Mouse (Mus musculus) hindbrain, embryonic 13.5 days (tissue): Measurements from ENCODE around the gene Ywhag. TPM values are rescaled to one million over a fixed set of nuclear protein-coding genes. Genes with fewer than 3 reads are reported as not detected.
A peak's percentile ranks its signal among the peaks of the same experiment; 100 is the strongest.

Experiments
- ATAC-seq: fragments of 200-750 bp; cut with Nextera tagmentation; 2 replicates; pipeline ENCODE4 v1.8.0; 2017; ENCODE audit warnings: moderate TSS enrichment; ENCODE audit not compliant: low FRiP score
- H3K27ac ChIP-seq: fragments of 300-500 bp; sonication (generic); 2 replicates; pipeline ENCODE4 v1.5.1; 2015; ENCODE audit warnings: inconsistent platforms, mild to moderate bottlenecking, moderate library complexity
- H3K27me3 ChIP-seq: fragments of 300-500 bp; sonication (generic); 2 replicates; pipeline ENCODE4 v1.6.1; 2015; ENCODE audit warnings: mild to moderate bottlenecking, inconsistent platforms
- H3K36me3 ChIP-seq: fragments of 300-500 bp; sonication (generic); 2 replicates; pipeline ENCODE4 v1.6.1; 2015; ENCODE audit warnings: mild to moderate bottlenecking, inconsistent platforms
- H3K4me1 ChIP-seq: fragments of 300-500 bp; sonication (generic); replicated peaks from 2 replicates; pipeline ENCODE4 v1.6.1; 2015; ENCODE audit warnings: inconsistent platforms
- H3K4me2 ChIP-seq: fragments of 300-500 bp; sonication (generic); 2 replicates; pipeline ENCODE4 v1.6.1; 2015; ENCODE audit warnings: inconsistent platforms, mild to moderate bottlenecking, moderate library complexity
- H3K4me3 ChIP-seq: fragments of 300-500 bp; sonication (generic); 2 replicates; pipeline ENCODE4 v1.5.1; 2015; ENCODE audit warnings: mild to moderate bottlenecking, inconsistent platforms
- H3K9ac ChIP-seq: fragments of 300-500 bp; sonication (generic); 2 replicates; pipeline ENCODE4 v1.6.1; 2015; ENCODE audit warnings: mild to moderate bottlenecking, inconsistent platforms
- H3K9me3 ChIP-seq: fragments of 300-500 bp; sonication (generic); 2 replicates; pipeline ENCODE4 v1.6.1; 2016; ENCODE audit warnings: inconsistent platforms
- WGBS: fragments of 180-500 bp; shearing (Covaris S2); methylation state at CpG from one replicate; pipeline ENCODE4 v1.1.7; 2015; 5-methylcytosine and 5-hydroxymethylcytosine counted together
- polyA plus RNA-seq: library from polyadenylated mRNA; unstranded; fragments of >200 nt; fragmentation: Nextera tagmentation; extraction: Ambion mirVana; gene quantifications from 2 replicates; pipeline ENCODE4 v1.2.1, GENCODE M21; 2015

Ywhag gene
- 646 and 674 TPM in 2 replicates for polyA plus RNA-seq

GRCm38 (mm10) chr5:135934481-135935175 is at the start of gene Ywhag:
TSS of gene Ywhag (minus strand) at chr5:135934616.
- Histone ChIP-seq H3K4me3 (peak within 1 kb of the TSS; percentile 94), H3K36me3 (peaks cover 22% of the 10 kb centered on the region), H3K9me3 (no peaks in the 10 kb centered on the region), H3K4me2 (peak within 1 kb of the TSS; percentile 57), H3K9ac (peak within 1 kb of the TSS; percentile 95), H3K27me3 (no peaks in the 10 kb centered on the region), H3K27ac (peak within 1 kb of the TSS; percentile 98), H3K4me1 (peaks cover 39% of the 10 kb centered on the region)
- peak; percentile 94 for ATAC-seq
- under 1% methylated on average over 39 of the region's 48 CpGs for WGBS

- Histone ChIP-seq H3K4me2 (no peak overlapping the region), H3K4me1 (no peaks in the 10 kb centered on the region), H3K27me3 (no peaks in the 10 kb centered on the region), H3K9ac (no peak overlapping the region), H3K4me3 (no peak overlapping the region), H3K9me3 (no peaks in the 10 kb centered on the region), H3K36me3 (no peaks in the 10 kb centered on the region), H3K27ac (no peak overlapping the region)
- 41% methylated on average over 6 of the region's 6 CpGs for WGBS
- ATAC-seq: no peak
Observed at GRCm38 (mm10) chr5:135982398-135982797, 48.0 kb upstream of the Ywhag start.

GRCm38 (mm10) chr5:135979904-135980303 is 45.5 kb upstream of the Ywhag start, which contains the start of gene Zp3:
TSS of gene Zp3 (plus strand) at chr5:135980099.
- H3K4me2 ChIP-seq: no peak within 1 kb of the TSS
- H3K4me1 ChIP-seq: no peaks in the 10 kb centered on the region
- 71% methylated on average over 8 of the region's 8 CpGs for WGBS
- ATAC-seq: no peak
- H3K9me3 ChIP-seq: no peaks in the 10 kb centered on the region
- H3K27ac ChIP-seq: no peak within 1 kb of the TSS
- no peak within 1 kb of the TSS for H3K4me3 ChIP-seq
- no peak within 1 kb of the TSS for H3K9ac ChIP-seq
- H3K27me3 ChIP-seq: no peaks in the 10 kb centered on the region
- H3K36me3 ChIP-seq: no peaks in the 10 kb centered on the region

- H3K27ac ChIP-seq: no peak overlapping the region
- no peak overlapping the region for H3K4me3 ChIP-seq
- no peak for ATAC-seq
- H3K9me3 ChIP-seq: no peaks in the 10 kb centered on the region
- H3K27me3 ChIP-seq: no peaks in the 10 kb centered on the region
- no peak overlapping the region for H3K9ac ChIP-seq
- no peak overlapping the region for H3K4me2 ChIP-seq
- no peaks in the 10 kb centered on the region for H3K4me1 ChIP-seq
- WGBS: 84% methylated on average over 5 of the region's 5 CpGs
- no peaks in the 10 kb centered on the region for H3K36me3 ChIP-seq
Observed at GRCm38 (mm10) chr5:135979381-135979780, 45.0 kb upstream of the Ywhag start.

- no peaks in the 10 kb centered on the region for H3K9me3 ChIP-seq
- H3K9ac ChIP-seq: no peak overlapping the region
- WGBS: 92% methylated on average over 8 of the region's 8 CpGs
- H3K36me3 ChIP-seq: no peaks in the 10 kb centered on the region
- no peak overlapping the region for H3K4me2 ChIP-seq
- no peaks in the 10 kb centered on the region for H3K4me1 ChIP-seq
- ATAC-seq: no peak
- H3K4me3 ChIP-seq: no peak overlapping the region
- no peaks in the 10 kb centered on the region for H3K27me3 ChIP-seq
- no peak overlapping the region for H3K27ac ChIP-seq
Observed at GRCm38 (mm10) chr5:135975893-135976668, 41.7 kb upstream of the Ywhag start.

GRCm38 (mm10) chr5:135974365-135974764 is 39.9 kb upstream of the Ywhag start, which contains the start of gene Ssc4d:
TSS of gene Ssc4d (minus strand) at chr5:135974531.
- H3K4me3 ChIP-seq: no peak within 1 kb of the TSS
- no peaks in the 10 kb centered on the region for H3K36me3 ChIP-seq
- 0 out of 2 replicates have a peak within 1 kb of the TSS, but pooled peaks have one; percentile 13 for H3K9ac ChIP-seq
- no peak for ATAC-seq
- H3K27ac ChIP-seq: no peak within 1 kb of the TSS
- no peaks in the 10 kb centered on the region for H3K4me1 ChIP-seq
- no peaks in the 10 kb centered on the region for H3K27me3 ChIP-seq
- 26% methylated on average over 9 of the region's 9 CpGs for WGBS
- no peaks in the 10 kb centered on the region for H3K9me3 ChIP-seq
- H3K4me2 ChIP-seq: no peak within 1 kb of the TSS

GRCm38 (mm10) chr5:135971876-135972275 is 37.5 kb upstream of the Ywhag start:
- no peak overlapping the region for H3K9ac ChIP-seq
- no peak overlapping the region for H3K4me3 ChIP-seq
- H3K36me3 ChIP-seq: no peaks in the 10 kb centered on the region
- H3K4me2 ChIP-seq: no peak overlapping the region
- no peaks in the 10 kb centered on the region for H3K4me1 ChIP-seq
- WGBS: 93% methylated on average over 7 of the region's 7 CpGs
- no peaks in the 10 kb centered on the region for H3K27me3 ChIP-seq
- H3K27ac ChIP-seq: no peak overlapping the region
- ATAC-seq: no peak
- H3K9me3 ChIP-seq: no peaks in the 10 kb centered on the region

- no peak for ATAC-seq
- peaks cover 5% of the 10 kb centered on the region for H3K4me1 ChIP-seq
- 78% methylated on average over 6 of the region's 6 CpGs for WGBS
- no peaks in the 10 kb centered on the region for H3K36me3 ChIP-seq
- no peak overlapping the region for H3K27ac ChIP-seq
- H3K4me3 ChIP-seq: no peak overlapping the region
- H3K4me2 ChIP-seq: no peak overlapping the region
- H3K9ac ChIP-seq: no peak overlapping the region
- 0 out of 2 replicates have a peak, but pooled peaks cover 6% of the 10 kb centered on the region for H3K27me3 ChIP-seq
- no peaks in the 10 kb centered on the region for H3K9me3 ChIP-seq
Observed at GRCm38 (mm10) chr5:135970247-135970646, 35.8 kb upstream of the Ywhag start.

GRCm38 (mm10) chr5:135968781-135969180 is 34.4 kb upstream of the Ywhag start:
- no peak overlapping the region for H3K9ac ChIP-seq
- WGBS: 74% methylated on average over 1 of the region's 1 CpGs
- H3K4me1 ChIP-seq: peaks cover 5% of the 10 kb centered on the region
- H3K4me2 ChIP-seq: no peak overlapping the region
- no peak overlapping the region for H3K27ac ChIP-seq
- 0 out of 2 replicates have a peak, but pooled peaks cover 9% of the 10 kb centered on the region for H3K27me3 ChIP-seq
- H3K4me3 ChIP-seq: no peak overlapping the region
- no peak for ATAC-seq
- H3K36me3 ChIP-seq: no peaks in the 10 kb centered on the region
- H3K9me3 ChIP-seq: no peaks in the 10 kb centered on the region

- Histone ChIP-seq H3K9me3 (no peaks in the 10 kb centered on the region), H3K4me3 (no peak overlapping the region), H3K9ac (no peak overlapping the region), H3K27me3 (0 out of 2 replicates have a peak, but pooled peaks cover 9% of the 10 kb centered on the region), H3K4me1 (peaks cover 14% of the 10 kb centered on the region), H3K4me2 (no peak overlapping the region), H3K27ac (no peak overlapping the region), H3K36me3 (no peaks in the 10 kb centered on the region)
- ATAC-seq: no peak
- WGBS: 60% methylated on average over 9 of the region's 9 CpGs
Observed at GRCm38 (mm10) chr5:135966866-135967265, 32.5 kb upstream of the Ywhag start.

- Histone ChIP-seq H3K27me3 (0 out of 2 replicates have a peak, but pooled peaks cover 9% of the 10 kb centered on the region), H3K9ac (peak overlapping the region; percentile 29; the same call in 1 of the 2 replicates), H3K36me3 (no peaks in the 10 kb centered on the region), H3K4me2 (peak overlapping the region; percentile 40), H3K9me3 (no peaks in the 10 kb centered on the region), H3K4me3 (peak overlapping the region; percentile 18; the same call in 1 of the 2 replicates), H3K27ac (no peak overlapping the region), H3K4me1 (peaks cover 21% of the 10 kb centered on the region)
- WGBS: 11% methylated on average over 24 of the region's 24 CpGs
- ATAC-seq: no peak
Observed at GRCm38 (mm10) chr5:135965501-135965930, 31.1 kb upstream of the Ywhag start.

- whole genome bisulfite sequencing: 3% methylated on average over 6 of the region's 6 CpGs
- H3K4me2 ChIP-seq: peak overlapping the region; percentile 91
- ATAC-seq: no peak
- no peaks in the 10 kb centered on the region for H3K9me3 ChIP-seq
- H3K36me3 ChIP-seq: no peaks in the 10 kb centered on the region
- peak overlapping the region; percentile 59 for H3K4me3 ChIP-seq
- 0 out of 2 replicates have a peak, but pooled peaks cover 9% of the 10 kb centered on the region for H3K27me3 ChIP-seq
- H3K9ac ChIP-seq: peak overlapping the region; percentile 94
- H3K27ac ChIP-seq: peak overlapping the region; percentile 98
- peaks cover 23% of the 10 kb centered on the region for H3K4me1 ChIP-seq
Observed at GRCm38 (mm10) chr5:135963280-135963627, 28.8 kb upstream of the Ywhag start.
